Mouse (Mus musculus) stomach, embryonic 16.5 days (tissue): Measurements from ENCODE around the gene Hk1. TPM values are rescaled to one million over a fixed set of nuclear protein-coding genes. Genes with fewer than 3 reads are reported as not detected.

Experiments used
- ATAC-seq: fragments of 200-750 bp; cut with Nextera tagmentation; 2 replicates; pipeline ENCODE4 v1.8.0; 2017; ENCODE audit warnings: moderate number of reproducible peaks, moderate TSS enrichment; ENCODE audit not compliant: insufficient read depth, low FRiP score
- H3K27ac ChIP-seq: fragments of 300-500 bp; sonication (generic); 2 replicates; pipeline ENCODE4 v1.5.1; 2014; ENCODE audit warnings: low read length
- H3K27me3 ChIP-seq: fragments of 300-500 bp; sonication (generic); 2 replicates; pipeline ENCODE4 v1.6.1; 2014; ENCODE audit warnings: low read length, control low read depth, mixed read lengths; ENCODE audit not compliant: control insufficient read depth, insufficient read depth
- H3K36me3 ChIP-seq: fragments of 300-500 bp; sonication (generic); 2 replicates; pipeline ENCODE4 v1.6.1; 2014; ENCODE audit warnings: low read length; ENCODE audit not compliant: control insufficient read depth, insufficient read depth
- H3K4me1 ChIP-seq: fragments of 300-500 bp; sonication (generic); 2 replicates; pipeline ENCODE4 v1.6.1; 2014; ENCODE audit warnings: low read length, control low read depth, mixed read lengths; ENCODE audit not compliant: control insufficient read depth, insufficient read depth
- H3K4me2 ChIP-seq: fragments of 300-500 bp; sonication (generic); 2 replicates; pipeline ENCODE4 v1.6.1; 2014; ENCODE audit warnings: low read depth, low read length, mixed read lengths
- H3K4me3 ChIP-seq: fragments of 300-500 bp; sonication (generic); replicated peaks from 2 replicates; pipeline ENCODE4 v1.5.1; 2014; ENCODE audit warnings: mild to moderate bottlenecking, low read length
- H3K9ac ChIP-seq: fragments of 300-500 bp; sonication (generic); 2 replicates; pipeline ENCODE4 v1.6.1; 2014; ENCODE audit warnings: low read length
- H3K9me3 ChIP-seq: fragments of 300-500 bp; sonication (generic); replicated peaks from 2 replicates; pipeline ENCODE4 v1.6.1; 2016; ENCODE audit warnings: low read length, control low read depth; ENCODE audit not compliant: control insufficient read depth
- WGBS: fragments of 180-500 bp; shearing (Covaris S2); extraction: QIAGEN DNeasy Blood & Tissue Kit; methylation state at CpG from one replicate; pipeline ENCODE4 v1.1.7; 2014; 5-methylcytosine and 5-hydroxymethylcytosine counted together
- polyA plus RNA-seq: library from polyadenylated mRNA; unstranded; fragments of >200 nt; fragmentation: Nextera tagmentation; extraction: Ambion mirVana; gene quantifications from 2 replicates; pipeline ENCODE4 v1.2.1, GENCODE M21; 2015

Gene Hk1
- polyA plus RNA-seq, 1 experiment from 2014 or later, result 55.0 TPM

GRCm38 (mm10) chr10:62411431-62412410 is 32.0 kb upstream of the Hk1 start:
- 68% methylated on average over 19 of the region's 19 CpGs for WGBS

GRCm38 (mm10) chr10:62410943-62411342 is 31.2 kb upstream of the Hk1 start:
- Histone ChIP-seq H3K9ac (no peak overlapping the region), H3K4me2 (no peak overlapping the region), H3K9me3 (no peaks in the 10 kb centered on the region), H3K4me3 (no peak overlapping the region), H3K4me1 (peaks cover 7% of the 10 kb centered on the region; the same call in 1 of the 2 replicates), H3K27ac (no peak overlapping the region), H3K27me3 (no peaks in the 10 kb centered on the region), H3K36me3 (no peaks in the 10 kb centered on the region)
- no peak for ATAC-seq
- 12% methylated on average over 5 of the region's 5 CpGs for WGBS

More at GRCm38 (mm10) chr10:62411431-62412410, 32.0 kb upstream of the Hk1 start:
- Histone ChIP-seq H3K4me1 (peaks cover 7% of the 10 kb centered on the region; the same call in 1 of the 2 replicates), H3K4me2 (no peak overlapping the region), H3K4me3 (no peak overlapping the region), H3K9ac (no peak overlapping the region), H3K27me3 (no peaks in the 10 kb centered on the region), H3K27ac (no peak overlapping the region), H3K9me3 (no peaks in the 10 kb centered on the region), H3K36me3 (no peaks in the 10 kb centered on the region)
- ATAC-seq, result no peak

- Histone ChIP-seq H3K4me2 (peak overlapping the region; percentile 45), H3K4me3 (peak overlapping the region; percentile 17), H3K4me1 (no peaks in the 10 kb centered on the region; the same call in 1 of the 2 replicates), H3K9ac (peak overlapping the region; percentile 31; the same call in 1 of the 2 replicates), H3K27ac (peak overlapping the region; percentile 16; the same call in 1 of the 2 replicates), H3K9me3 (no peaks in the 10 kb centered on the region), H3K36me3 (no peaks in the 10 kb centered on the region), H3K27me3 (no peaks in the 10 kb centered on the region)
- peak; percentile 67; the same call in 1 of the 2 replicates for ATAC-seq
- WGBS, result 43% methylated on average over 14 of the region's 14 CpGs
These were observed 25.2 kb upstream of the Hk1 start for GRCm38 (mm10) chr10:62404901-62405300.

GRCm38 (mm10) chr10:62401641-62402111 is 22.0 kb upstream of the Hk1 start:
- 80% methylated on average over 19 of the region's 19 CpGs for WGBS

GRCm38 (mm10) chr10:62383011-62383410 is 3.3 kb upstream of the Hk1 start:
- no peak for ATAC-seq
- no peak overlapping the region for H3K27ac ChIP-seq
- H3K9ac ChIP-seq, result no peak overlapping the region
- H3K27me3 ChIP-seq, result no peaks in the 10 kb centered on the region
- H3K4me2 ChIP-seq, result no peak overlapping the region
- no peaks in the 10 kb centered on the region for H3K9me3 ChIP-seq
- no peaks in the 10 kb centered on the region for H3K36me3 ChIP-seq
- H3K4me1 ChIP-seq, result no peaks in the 10 kb centered on the region
- 81% methylated on average over 3 of the region's 3 CpGs for WGBS
- H3K4me3 ChIP-seq, result no peak overlapping the region

More at GRCm38 (mm10) chr10:62401641-62402111, 22.0 kb upstream of the Hk1 start:
- no peak for ATAC-seq
- no peak overlapping the region for H3K9ac ChIP-seq
- H3K4me3 ChIP-seq, result no peak overlapping the region
- H3K36me3 ChIP-seq, result no peaks in the 10 kb centered on the region
- no peaks in the 10 kb centered on the region for H3K9me3 ChIP-seq
- no peaks in the 10 kb centered on the region for H3K27me3 ChIP-seq
- H3K4me2 ChIP-seq, result no peak overlapping the region
- H3K4me1 ChIP-seq, result no peaks in the 10 kb centered on the region; the same call in 1 of the 2 replicates
- no peak overlapping the region for H3K27ac ChIP-seq

- Histone ChIP-seq H3K4me3 (no peak overlapping the region), H3K27me3 (no peaks in the 10 kb centered on the region), H3K4me2 (no peak overlapping the region), H3K9ac (no peak overlapping the region), H3K9me3 (no peaks in the 10 kb centered on the region), H3K4me1 (no peaks in the 10 kb centered on the region), H3K36me3 (no peaks in the 10 kb centered on the region), H3K27ac (no peak overlapping the region)
- no peak for ATAC-seq
These were observed 1.2 kb upstream of the Hk1 start for GRCm38 (mm10) chr10:62380936-62381335.

GRCm38 (mm10) chr10:62358827-62359226 is 20.9 kb downstream of the Hk1 start:
- 84% methylated on average over 7 of the region's 7 CpGs for WGBS
- H3K4me3 ChIP-seq, result no peak overlapping the region
- no peak for ATAC-seq

GRCm38 (mm10) chr10:62356105-62356730 is 23.5 kb downstream of the Hk1 start:
- Histone ChIP-seq H3K4me3 (no peak overlapping the region), H3K9me3 (no peaks in the 10 kb centered on the region; the same call in 1 of the 2 replicates), H3K27ac (no peak overlapping the region), H3K36me3 (no peaks in the 10 kb centered on the region), H3K9ac (no peak overlapping the region), H3K4me1 (no peaks in the 10 kb centered on the region), H3K4me2 (no peak overlapping the region), H3K27me3 (no peaks in the 10 kb centered on the region)
- ATAC-seq, result no peak
- WGBS, result 79% methylated on average over 17 of the region's 17 CpGs

More at GRCm38 (mm10) chr10:62358827-62359226, 20.9 kb downstream of the Hk1 start:
- no peaks in the 10 kb centered on the region for H3K27me3 ChIP-seq
- no peaks in the 10 kb centered on the region for H3K4me1 ChIP-seq
- no peaks in the 10 kb centered on the region for H3K9me3 ChIP-seq
- H3K9ac ChIP-seq, result no peak overlapping the region
- H3K36me3 ChIP-seq, result no peaks in the 10 kb centered on the region
- no peak overlapping the region for H3K27ac ChIP-seq
- H3K4me2 ChIP-seq, result no peak overlapping the region

GRCm38 (mm10) chr10:62345147-62345546 is 34.6 kb downstream of the Hk1 start:
- H3K4me1 ChIP-seq, result peaks cover 6% of the 10 kb centered on the region; the same call in 1 of the 2 replicates
- no peak overlapping the region for H3K9ac ChIP-seq
- no peaks in the 10 kb centered on the region for H3K27me3 ChIP-seq
- no peaks in the 10 kb centered on the region for H3K9me3 ChIP-seq
- H3K27ac ChIP-seq, result no peak overlapping the region
- no peak for ATAC-seq
- no peak overlapping the region for H3K4me2 ChIP-seq
- no peak overlapping the region for H3K4me3 ChIP-seq
- WGBS, result 64% methylated on average over 5 of the region's 5 CpGs
- no peaks in the 10 kb centered on the region for H3K36me3 ChIP-seq
